In genomic region chr12:86823488-86823854, GRCm38 (mm10) we compare ENCODE assay signal across 8 mouse cellular contexts.
DNase-seq lines count a peak whose midpoint lies in the region; ATAC-seq and TF ChIP-seq lines count a peak whose summit lies in the region.

No protein-coding gene starts in this region.

- no peaks in the 10 kb centered on the region for H3K9me3 ChIP-seq in liver, embryonic 11.5 days (ENCODE audit: control insufficient read depth, low read length)

- WGBS in thymus, adult 2 months: 63% methylated on average over 4 of the region's 4 CpGs
- 78% methylated on average over 4 of the region's 4 CpGs for WGBS in liver, embryonic 11.5 days

- H3K27me3 ChIP-seq in thymus, adult 2 months (ENCODE audit: control insufficient read depth, insufficient read depth, low read length): no peaks in the 10 kb centered on the region
- H3K27me3 ChIP-seq in liver, embryonic 11.5 days (replicated peaks; ENCODE audit: control insufficient read depth, insufficient read depth, low read length): no peaks in the 10 kb centered on the region

- no peak for DNase-seq in gastrocnemius, adult 2 months
- DNase-seq in gastrocnemius, postnatal 25 days: no peak
- DNase-seq in thymus, adult 2 months: no peak
- DNase-seq in thymus, postnatal 25 days: no peak
- no peak for DNase-seq in liver, embryonic 11.5 days (ENCODE audit: low spot score)
- no peak for DNase-seq in c-Kit-positive CD71-positive TER-119-positive erythroid progenitor cells, embryonic 14.5 days (ENCODE audit: low spot score)
- DNase-seq in right cerebral cortex, postnatal 10 days (ENCODE audit: low spot score in 2 of 2): no peak
- no peak for DNase-seq in adrenal gland, postnatal 14 days

- peak overlapping the region; percentile 48 for H3K9ac ChIP-seq in liver, embryonic 11.5 days (ENCODE audit: low read depth, low read length)

- peak overlapping the region; percentile 66 for H3K4me2 ChIP-seq in liver, embryonic 11.5 days

- peak overlapping the region; percentile 96 for H3K27ac ChIP-seq in gastrocnemius, adult 2 months
- peak overlapping the region; percentile 76 for H3K27ac ChIP-seq in thymus, adult 2 months (ENCODE audit: control insufficient read depth, insufficient read depth, low read length)
- peak overlapping the region; percentile 82 for H3K27ac ChIP-seq in liver, embryonic 11.5 days (ENCODE audit: low read depth, low read length)

- TF ChIP-seq CTCF in gastrocnemius, adult 2 months (IDR thresholded peaks at IDR 0.05): no peak
- TF ChIP-seq CTCF in thymus, adult 2 months (IDR thresholded peaks at IDR 0.05; ENCODE audit: borderline replicate concordance, control insufficient read depth, extremely low read depth, insufficient read depth, low read length, poor library complexity): no peak

- intact Hi-C loops in gastrocnemius, adult 2 months (cut with DNase I): no loop called here

- TF ChIP-seq POLR2A in thymus, adult 2 months (IDR thresholded peaks at IDR 0.05; ENCODE audit: control insufficient read depth, extremely low read depth, insufficient read depth, low read length, poor library complexity): no peak

- H3K36me3 ChIP-seq in thymus, adult 2 months (ENCODE audit: control insufficient read depth, insufficient read depth, low read length): no peaks in the 10 kb centered on the region
- H3K36me3 ChIP-seq in liver, embryonic 11.5 days (ENCODE audit: control insufficient read depth, insufficient read depth, low read length): no peaks in the 10 kb centered on the region

- peak overlapping the region; percentile 71 for H3K4me3 ChIP-seq in gastrocnemius, adult 2 months
- H3K4me3 ChIP-seq in thymus, adult 2 months (ENCODE audit: control insufficient read depth, insufficient read depth, low read length): peak overlapping the region; percentile 43
- peak overlapping the region; percentile 42 for H3K4me3 ChIP-seq in liver, embryonic 11.5 days (ENCODE audit: low read depth, low read length)

- ATAC-seq in liver, embryonic 11.5 days (replicated peaks; ENCODE audit: low FRiP score): no peak

- peaks cover 51% of the 10 kb centered on the region for H3K4me1 ChIP-seq in thymus, adult 2 months (replicated peaks; ENCODE audit: control insufficient read depth, insufficient read depth, low read length)
- H3K4me1 ChIP-seq in liver, embryonic 11.5 days (replicated peaks; ENCODE audit: control insufficient read depth, insufficient read depth, low read length): peaks cover 34% of the 10 kb centered on the region
